Mouse (Mus musculus) kidney, embryonic 14.5 days (tissue): ENCODE measurements around the gene Rfx1. TPM values are rescaled to one million over a fixed set of nuclear protein-coding genes. Genes with fewer than 3 reads are reported as not detected.

Experiments
- ATAC-seq: fragments of 200-750 bp; cut with Nextera tagmentation; 2 replicates; pipeline ENCODE4 v1.8.0; 2017; ENCODE audit warnings: moderate number of reproducible peaks, mild to moderate bottlenecking, moderate TSS enrichment, moderate library complexity; ENCODE audit not compliant: low FRiP score, low TSS enrichment
- H3K27ac ChIP-seq: fragments of 300-500 bp; sonication (generic); 2 replicates; pipeline ENCODE4 v1.5.1; 2014; ENCODE audit warnings: low read depth, mild to moderate bottlenecking, low read length, moderate library complexity, mixed read lengths
- H3K27me3 ChIP-seq: fragments of 300-500 bp; sonication (generic); 2 replicates; pipeline ENCODE4 v1.6.1; 2014; ENCODE audit warnings: mild to moderate bottlenecking, low read length; ENCODE audit not compliant: control insufficient read depth, insufficient read depth
- H3K36me3 ChIP-seq: fragments of 300-500 bp; sonication (generic); 2 replicates; pipeline ENCODE4 v1.6.1; 2014; ENCODE audit warnings: low read length, mixed read lengths; ENCODE audit not compliant: control insufficient read depth, insufficient read depth
- H3K4me1 ChIP-seq: fragments of 300-500 bp; sonication (generic); 2 replicates; pipeline ENCODE4 v1.6.1; 2014; ENCODE audit warnings: low read length, mixed read lengths; ENCODE audit not compliant: control insufficient read depth, insufficient read depth
- H3K4me2 ChIP-seq: fragments of 300-500 bp; sonication (generic); replicated peaks from 2 replicates; pipeline ENCODE4 v1.6.1; 2014; ENCODE audit warnings: low read depth, mild to moderate bottlenecking, low read length
- H3K4me3 ChIP-seq: fragments of 300-500 bp; sonication (generic); 2 replicates; pipeline ENCODE4 v1.5.1; 2014; ENCODE audit warnings: mild to moderate bottlenecking, low read length
- H3K9ac ChIP-seq: fragments of 300-500 bp; sonication (generic); 2 replicates; pipeline ENCODE4 v1.6.1; 2014; ENCODE audit warnings: low read depth, mild to moderate bottlenecking, low read length, moderate library complexity
- H3K9me3 ChIP-seq: fragments of 300-500 bp; sonication (generic); 2 replicates; pipeline ENCODE4 v1.6.1; 2016; ENCODE audit warnings: low read length; ENCODE audit not compliant: control insufficient read depth
- WGBS: fragments of 180-500 bp; shearing (Covaris S2); extraction: QIAGEN DNeasy Blood & Tissue Kit; methylation state at CpG from one replicate; pipeline ENCODE4 v1.1.7; 2014; 5-methylcytosine and 5-hydroxymethylcytosine counted together
- polyA plus RNA-seq: library from polyadenylated mRNA; unstranded; fragments of >200 nt; fragmentation: Nextera tagmentation; extraction: Ambion mirVana; gene quantifications from 2 replicates; pipeline ENCODE4 v1.2.1, GENCODE M21; 2014

Gene Rfx1
- 10.4 and 13.7 TPM in 2 replicates for polyA plus RNA-seq

GRCm38 (mm10) chr8:84066291-84066930 is at the start of gene Rfx1:
Gene Rfx1 (plus strand): TSS chr8:84066834.
- Histone ChIP-seq H3K9me3 (no peaks in the 10 kb centered on the region), H3K9ac (peak within 1 kb of the TSS; percentile 92), H3K36me3 (no peaks in the 10 kb centered on the region), H3K4me3 (peak within 1 kb of the TSS; percentile 92), H3K27ac (peak within 1 kb of the TSS; percentile 99), H3K27me3 (no peaks in the 10 kb centered on the region), H3K4me2 (peak within 1 kb of the TSS; percentile 70), H3K4me1 (peaks cover 26% of the 10 kb centered on the region)
- ATAC-seq, result peak; percentile 97
- WGBS, result under 1% methylated on average over 51 of the region's 51 CpGs

DNA sequence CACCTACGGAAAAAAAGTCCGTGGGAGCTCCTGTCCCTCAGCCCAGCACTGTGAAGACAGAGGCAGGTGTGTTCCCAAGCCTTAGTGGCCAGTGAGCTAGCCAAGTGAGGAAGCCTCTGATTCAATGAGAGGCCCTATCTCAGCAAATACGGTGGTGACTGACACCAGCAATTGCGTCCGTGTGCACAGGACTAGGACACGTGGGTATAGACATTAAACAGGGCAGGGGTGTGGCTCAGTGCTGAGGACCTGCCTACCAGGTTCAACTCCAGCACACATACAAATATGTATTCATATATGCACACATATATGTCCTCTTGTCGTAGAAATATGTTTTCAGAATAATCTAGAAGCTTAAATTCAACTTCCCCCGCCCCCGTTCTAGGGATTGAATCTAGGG is 46.9 kb upstream of the Rfx1 start:
- H3K9ac ChIP-seq, result no peak overlapping the region
- H3K27me3 ChIP-seq, result no peaks in the 10 kb centered on the region
- H3K9me3 ChIP-seq, result no peaks in the 10 kb centered on the region
- no peaks in the 10 kb centered on the region for H3K36me3 ChIP-seq
- H3K4me3 ChIP-seq, result no peak overlapping the region
- ATAC-seq, result no peak
- 82% methylated on average over 9 of the region's 9 CpGs for WGBS
- H3K4me1 ChIP-seq, result peaks cover 32% of the 10 kb centered on the region
- no peak overlapping the region for H3K27ac ChIP-seq
- H3K4me2 ChIP-seq, result no peak overlapping the region

- Histone ChIP-seq H3K9me3 (no peaks in the 10 kb centered on the region), H3K27me3 (no peaks in the 10 kb centered on the region), H3K4me1 (peaks cover 39% of the 10 kb centered on the region), H3K36me3 (no peaks in the 10 kb centered on the region), H3K4me3 (peak within 1 kb of the TSS; percentile 23), H3K27ac (peak within 1 kb of the TSS; percentile 78), H3K9ac (peak within 1 kb of the TSS; percentile 44), H3K4me2 (peak within 1 kb of the TSS; percentile 41)
- WGBS, result 4% methylated on average over 18 of the region's 18 CpGs
- peak; percentile 85 for ATAC-seq
Observed at GRCm38 (mm10) chr8:84021096-84021495, 45.5 kb upstream of the Rfx1 start, which contains the start of gene Palm3. Gene Palm3 (plus strand): TSS chr8:84021471.

GRCm38 (mm10) chr8:84021569-84021968 is 45.1 kb upstream of the Rfx1 start:
- WGBS, result 32% methylated on average over 12 of the region's 12 CpGs
- Histone ChIP-seq H3K9me3 (no peaks in the 10 kb centered on the region), H3K4me2 (peak overlapping the region; percentile 41), H3K27me3 (peaks cover 1% of the 10 kb centered on the region), H3K9ac (peak overlapping the region; percentile 44), H3K36me3 (no peaks in the 10 kb centered on the region), H3K27ac (peak overlapping the region; percentile 78), H3K4me3 (peak overlapping the region; percentile 23), H3K4me1 (peaks cover 44% of the 10 kb centered on the region)
- ATAC-seq, result no peak; the same call in 1 of the 2 replicates

DNA sequence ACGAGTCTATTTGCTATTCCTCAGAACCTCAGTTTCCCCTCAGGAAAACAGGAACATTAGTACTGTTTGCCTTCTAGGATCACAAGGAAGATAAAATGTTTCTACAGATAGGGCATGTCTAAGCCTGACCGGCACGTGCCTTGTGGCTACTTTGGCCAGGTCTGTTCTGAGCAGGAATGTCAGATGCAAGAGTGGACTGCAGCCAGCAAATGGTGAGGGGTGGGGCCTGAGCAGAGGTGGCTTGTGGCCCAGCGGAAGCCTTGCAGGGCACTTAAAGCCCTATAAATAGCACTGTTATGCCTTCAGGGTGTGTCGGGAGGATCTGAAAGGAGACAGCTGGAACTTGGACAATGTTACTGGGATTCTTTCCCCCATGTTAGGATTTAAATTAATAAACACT is 43.5 kb upstream of the Rfx1 start:
- Histone ChIP-seq H3K27me3 (peaks cover 5% of the 10 kb centered on the region), H3K4me2 (peak overlapping the region; percentile 41), H3K4me1 (peaks cover 45% of the 10 kb centered on the region), H3K9me3 (no peaks in the 10 kb centered on the region), H3K27ac (no peak overlapping the region), H3K36me3 (no peaks in the 10 kb centered on the region), H3K4me3 (no peak overlapping the region), H3K9ac (no peak overlapping the region)
- WGBS, result 8% methylated on average over 5 of the region's 5 CpGs
- no peak for ATAC-seq

GRCm38 (mm10) chr8:84023631-84024030 is 43.0 kb upstream of the Rfx1 start:
- Histone ChIP-seq H3K9ac (no peak overlapping the region), H3K4me3 (no peak overlapping the region), H3K36me3 (no peaks in the 10 kb centered on the region; the same call in 1 of the 2 replicates), H3K9me3 (no peaks in the 10 kb centered on the region), H3K27me3 (peaks cover 5% of the 10 kb centered on the region), H3K4me2 (peak overlapping the region; percentile 19; the same call in 1 of the 2 replicates), H3K4me1 (peaks cover 45% of the 10 kb centered on the region), H3K27ac (no peak overlapping the region)
- no peak for ATAC-seq
- WGBS, result 24% methylated on average over 1 of the region's 1 CpGs

GRCm38 (mm10) chr8:84024171-84024570 is 42.5 kb upstream of the Rfx1 start:
- no peak for ATAC-seq
- H3K27ac ChIP-seq, result no peak overlapping the region
- H3K4me3 ChIP-seq, result no peak overlapping the region
- H3K36me3 ChIP-seq, result no peaks in the 10 kb centered on the region; the same call in 1 of the 2 replicates
- peaks cover 5% of the 10 kb centered on the region for H3K27me3 ChIP-seq
- H3K9ac ChIP-seq, result no peak overlapping the region
- WGBS, result 15% methylated on average over 10 of the region's 10 CpGs
- peak overlapping the region; percentile 13; the same call in 1 of the 2 replicates for H3K4me2 ChIP-seq
- H3K4me1 ChIP-seq, result peaks cover 45% of the 10 kb centered on the region
- H3K9me3 ChIP-seq, result no peaks in the 10 kb centered on the region

DNA sequence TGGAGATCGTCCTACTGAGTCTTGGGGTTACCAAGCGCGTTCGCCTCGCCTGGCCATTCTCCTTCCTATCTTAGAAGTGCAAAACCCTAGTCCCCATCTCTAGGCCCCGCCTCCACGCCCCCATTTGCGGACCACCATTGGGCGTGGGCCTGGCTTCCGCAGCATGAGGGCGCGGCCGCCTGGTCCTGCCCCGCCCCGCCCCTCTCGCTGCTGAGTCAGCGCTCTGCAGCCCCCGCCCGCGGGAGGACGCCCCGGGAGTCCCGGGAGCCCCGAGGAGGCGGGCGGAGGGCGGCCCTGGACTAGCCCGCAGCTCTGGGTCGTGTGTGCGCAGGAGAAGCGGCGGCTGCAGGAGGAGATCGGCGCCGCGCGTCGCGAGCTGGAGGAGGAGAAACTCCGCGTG is 40.8 kb upstream of the Rfx1 start:
- H3K4me1 ChIP-seq, result peaks cover 45% of the 10 kb centered on the region
- under 1% methylated on average over 41 of the region's 41 CpGs for WGBS
- H3K27me3 ChIP-seq, result peaks cover 5% of the 10 kb centered on the region

DNA sequence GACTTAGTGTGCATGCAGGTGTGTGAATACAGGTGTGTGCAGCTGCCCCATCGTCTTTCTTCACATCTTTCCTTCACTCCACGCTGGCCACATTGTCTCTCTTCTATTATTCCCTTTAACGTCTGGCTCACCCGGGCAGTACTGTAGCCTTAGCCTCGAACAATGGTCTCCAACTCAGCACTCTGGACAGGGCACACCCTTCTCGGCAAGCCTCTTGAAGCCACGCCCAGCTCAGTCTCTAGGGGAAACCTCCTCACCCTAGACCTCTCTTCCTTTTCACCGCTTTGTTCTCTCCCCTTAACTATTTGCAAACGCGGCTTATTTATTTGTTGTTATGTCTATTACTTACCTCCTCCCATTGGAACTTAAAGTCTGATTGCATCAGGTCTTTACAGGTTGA is 39.2 kb upstream of the Rfx1 start:
- 20% methylated on average over 10 of the region's 10 CpGs for WGBS
- H3K27me3 ChIP-seq, result peaks cover 5% of the 10 kb centered on the region

More for the DNA sequence above, 40.8 kb upstream of the Rfx1 start:
- Histone ChIP-seq H3K36me3 (no peaks in the 10 kb centered on the region; the same call in 1 of the 2 replicates), H3K9ac (peak overlapping the region; percentile 52), H3K4me2 (peak overlapping the region; percentile 81), H3K4me3 (peak overlapping the region; percentile 52), H3K27ac (no peak overlapping the region), H3K9me3 (no peaks in the 10 kb centered on the region)
- ATAC-seq, result peak; percentile 61

More for the DNA sequence above, 39.2 kb upstream of the Rfx1 start:
- H3K9ac ChIP-seq, result no peak overlapping the region; the same call in 1 of the 2 replicates
- H3K4me3 ChIP-seq, result no peak overlapping the region
- H3K27ac ChIP-seq, result no peak overlapping the region
- H3K4me1 ChIP-seq, result peaks cover 31% of the 10 kb centered on the region
- H3K9me3 ChIP-seq, result no peaks in the 10 kb centered on the region
- ATAC-seq, result no peak
- H3K4me2 ChIP-seq, result no peak overlapping the region
- no peaks in the 10 kb centered on the region; the same call in 1 of the 2 replicates for H3K36me3 ChIP-seq
